ENCODE assay signal across 8 mouse cellular contexts in genomic region chrX:136269743-136270392, GRCm38 (mm10). TPM values are rescaled to one million over a fixed set of nuclear protein-coding genes. Genes with fewer than 3 reads are reported as not detected.
DNase-seq lines count a peak whose midpoint lies in the region; ATAC-seq and TF ChIP-seq lines count a peak whose summit lies in the region.
"Not testable (repeated sequence)": the region's sequence is repeated elsewhere in the genome, so short reads cannot be mapped to it uniquely, and the experiment has no call there.

TSS of gene Bex3 (plus strand) at chrX:136270253.

- WGBS in forebrain, embryonic 11.5 days, result 68% methylated on average over 4 of the region's 30 CpGs
- 28% methylated on average over 10 of the region's 30 CpGs for WGBS in heart, postnatal 0 days
- 66% methylated on average over 5 of the region's 30 CpGs for WGBS in kidney, postnatal 0 days
- WGBS in limb, embryonic 15.5 days, result 37% methylated on average over 10 of the region's 30 CpGs
- WGBS in midbrain, embryonic 13.5 days, result 79% methylated on average over 4 of the region's 30 CpGs

- not testable (repeated sequence) for H3K4me1 ChIP-seq in bone marrow macrophage, adult 2 months (ENCODE audit: control insufficient read depth, insufficient read depth, low read length); forebrain, embryonic 11.5 days (replicated peaks; ENCODE audit: control insufficient read depth, insufficient read depth, low read length); heart, postnatal 0 days (ENCODE audit: control insufficient read depth, insufficient read depth); kidney, postnatal 0 days (replicated peaks; ENCODE audit: insufficient read depth, low read length); limb, embryonic 15.5 days
- peaks cover 14% of the 10 kb centered on the region for H3K4me1 ChIP-seq in midbrain, embryonic 13.5 days (replicated peaks)

- ATAC-seq in forebrain, embryonic 11.5 days (replicated peaks; ENCODE audit: low FRiP score), result peak; percentile 98
- peak; percentile 94 for ATAC-seq in heart, postnatal 0 days (ENCODE audit: insufficient read depth, low read depth)
- ATAC-seq in kidney, postnatal 0 days (replicated peaks; ENCODE audit: low FRiP score, low read depth), result peak; percentile 96
- peak; percentile 85 for ATAC-seq in limb, embryonic 15.5 days (ENCODE audit: insufficient number of reproducible peaks, low FRiP score, low TSS enrichment, low read depth)
- ATAC-seq in midbrain, embryonic 13.5 days, result peak; percentile 97

- H3K4me2 ChIP-seq in forebrain, embryonic 11.5 days (ENCODE audit: low read depth, low read length, severe bottlenecking), result peak within 1 kb of the TSS; percentile 42; the same call in 1 of the 2 replicates
- H3K4me2 ChIP-seq in heart, postnatal 0 days (ENCODE audit: low read depth, low read length), result peak within 1 kb of the TSS; percentile 53
- peak within 1 kb of the TSS; percentile 44 for H3K4me2 ChIP-seq in kidney, postnatal 0 days (ENCODE audit: low read length)
- peak within 1 kb of the TSS; percentile 31; the same call in 1 of the 2 replicates for H3K4me2 ChIP-seq in limb, embryonic 15.5 days
- peak within 1 kb of the TSS; percentile 61 for H3K4me2 ChIP-seq in midbrain, embryonic 13.5 days (replicated peaks)

- H3K4me3 ChIP-seq in bone marrow macrophage, adult 2 months (ENCODE audit: insufficient read depth, low read length), result peak within 1 kb of the TSS; percentile 50
- H3K4me3 ChIP-seq in forebrain, embryonic 11.5 days (ENCODE audit: low read depth, low read length), result peak within 1 kb of the TSS; percentile 36
- peak within 1 kb of the TSS; percentile 49 for H3K4me3 ChIP-seq in heart, postnatal 0 days (ENCODE audit: low read depth, low read length)
- H3K4me3 ChIP-seq in kidney, postnatal 0 days (replicated peaks; ENCODE audit: low read depth, low read length), result peak within 1 kb of the TSS; percentile 39
- peak within 1 kb of the TSS; percentile 45 for H3K4me3 ChIP-seq in limb, embryonic 15.5 days
- peak within 1 kb of the TSS; percentile 46 for H3K4me3 ChIP-seq in midbrain, embryonic 13.5 days (replicated peaks)

- H3K9ac ChIP-seq in forebrain, embryonic 11.5 days (ENCODE audit: low read length), result peak within 1 kb of the TSS; percentile 37
- peak within 1 kb of the TSS; percentile 53; the same call in 1 of the 2 replicates for H3K9ac ChIP-seq in heart, postnatal 0 days (replicated peaks; ENCODE audit: low read depth, low read length)
- H3K9ac ChIP-seq in kidney, postnatal 0 days (ENCODE audit: low read depth, low read length), result 0 out of 2 replicates have a peak within 1 kb of the TSS, but pooled peaks have one; percentile 31
- H3K9ac ChIP-seq in limb, embryonic 15.5 days, result 0 out of 2 replicates have a peak within 1 kb of the TSS, but pooled peaks have one; percentile 23
- peak within 1 kb of the TSS; percentile 65 for H3K9ac ChIP-seq in midbrain, embryonic 13.5 days (replicated peaks)

- not testable (repeated sequence) for TF ChIP-seq EP300 in heart, postnatal 0 days (IDR thresholded peaks at IDR 0.05; ENCODE audit: low read depth)

- not testable (repeated sequence) for TF ChIP-seq POLR2A in bone marrow macrophage, adult 2 months (IDR thresholded peaks at IDR 0.05; ENCODE audit: borderline replicate concordance, low read depth, low read length)

- not testable (repeated sequence) for H3K36me3 ChIP-seq in forebrain, embryonic 11.5 days (ENCODE audit: control insufficient read depth, insufficient read depth, low read length); heart, postnatal 0 days (replicated peaks; ENCODE audit: control insufficient read depth, insufficient read depth, low read length); kidney, postnatal 0 days (ENCODE audit: insufficient read depth, low read length); limb, embryonic 15.5 days; midbrain, embryonic 13.5 days

- DNase-seq in A20 (ENCODE audit: low read depth, low spot score), result peak; percentile 31
- DNase-seq in forebrain, embryonic 11.5 days (ENCODE audit: low spot score); heart, postnatal 0 days (ENCODE audit: low spot score); kidney, postnatal 0 days (ENCODE audit: low spot score): not testable (repeated sequence)
- DNase-seq in spleen, adult 12 weeks (ENCODE audit: low spot score), result peak; percentile 5

- H3K9me3 ChIP-seq in forebrain, embryonic 11.5 days (ENCODE audit: control insufficient read depth, low read length); heart, postnatal 0 days (replicated peaks; ENCODE audit: control insufficient read depth, low read length); kidney, postnatal 0 days (replicated peaks; ENCODE audit: low read length); limb, embryonic 15.5 days; midbrain, embryonic 13.5 days: not testable (repeated sequence)

- H3K27ac ChIP-seq in bone marrow macrophage, adult 2 months (ENCODE audit: insufficient read depth, low read depth, low read length); forebrain, embryonic 11.5 days (ENCODE audit: low read depth, low read length): not testable (repeated sequence)
- peak within 1 kb of the TSS; percentile 61 for H3K27ac ChIP-seq in heart, postnatal 0 days (ENCODE audit: low read depth)
- H3K27ac ChIP-seq in kidney, postnatal 0 days, result peak within 1 kb of the TSS; percentile 60; the same call in 1 of the 2 replicates
- H3K27ac ChIP-seq in limb, embryonic 15.5 days, result peak within 1 kb of the TSS; percentile 57; the same call in 1 of the 2 replicates
- H3K27ac ChIP-seq in midbrain, embryonic 13.5 days, result peak within 1 kb of the TSS; percentile 81

- TF ChIP-seq CTCF in bone marrow macrophage, adult 2 months (IDR thresholded peaks at IDR 0.05; ENCODE audit: low read depth, low read length); heart, postnatal 0 days (IDR thresholded peaks at IDR 0.05; ENCODE audit: low read depth); kidney, postnatal 0 days (IDR thresholded peaks at IDR 0.05; ENCODE audit: low read depth): not testable (repeated sequence)

- not testable (repeated sequence) for H3K27me3 ChIP-seq in forebrain, embryonic 11.5 days (ENCODE audit: control insufficient read depth, insufficient read depth, low read length); heart, postnatal 0 days (ENCODE audit: control insufficient read depth, insufficient read depth, low read length); kidney, postnatal 0 days (ENCODE audit: insufficient read depth, low read length); limb, embryonic 15.5 days; midbrain, embryonic 13.5 days

RNA-seq across cellular contexts. Expression of gene Bex3, which starts in this region (rescaled TPM):
- 49.1 and 57.3 TPM in 2 replicates for polyA plus RNA-seq in bone marrow macrophage, adult 2 months (2012; ENCODE audit: insufficient read depth, insufficient read length, missing spikeins)
- polyA plus RNA-seq in forebrain, embryonic 11.5 days (2014; fragmentation: Nextera tagmentation; extraction: Ambion mirVana), result 662 and 667 TPM in 2 replicates
- 133 and 177 TPM in 2 replicates for total RNA-seq in heart, postnatal 0 days (2014; rRNA removed; ENCODE audit: low replicate concordance)
- 276 and 298 TPM in 2 replicates for polyA plus RNA-seq in heart, postnatal 0 days (2015; fragmentation: Nextera tagmentation; extraction: Ambion mirVana)
- 430 and 466 TPM in 2 replicates for polyA plus RNA-seq in kidney, postnatal 0 days (2015; fragmentation: Nextera tagmentation; extraction: Ambion mirVana)
- polyA plus RNA-seq in limb, embryonic 15.5 days (2015; fragmentation: Nextera tagmentation; extraction: Ambion mirVana), result 355 and 365 TPM in 2 replicates
- 705 TPM in 2 replicates for polyA plus RNA-seq in midbrain, embryonic 13.5 days (2015; fragmentation: Nextera tagmentation; extraction: Ambion mirVana)
